Mouse (Mus musculus): ENCODE measurements at regions not wholly inside any gene's neighbourhood (a gene's known extent, or its start where the extent isn't known, plus 50 kb on each side); places are given as distances from the start of the nearest gene placed in this dataset.

DNA sequence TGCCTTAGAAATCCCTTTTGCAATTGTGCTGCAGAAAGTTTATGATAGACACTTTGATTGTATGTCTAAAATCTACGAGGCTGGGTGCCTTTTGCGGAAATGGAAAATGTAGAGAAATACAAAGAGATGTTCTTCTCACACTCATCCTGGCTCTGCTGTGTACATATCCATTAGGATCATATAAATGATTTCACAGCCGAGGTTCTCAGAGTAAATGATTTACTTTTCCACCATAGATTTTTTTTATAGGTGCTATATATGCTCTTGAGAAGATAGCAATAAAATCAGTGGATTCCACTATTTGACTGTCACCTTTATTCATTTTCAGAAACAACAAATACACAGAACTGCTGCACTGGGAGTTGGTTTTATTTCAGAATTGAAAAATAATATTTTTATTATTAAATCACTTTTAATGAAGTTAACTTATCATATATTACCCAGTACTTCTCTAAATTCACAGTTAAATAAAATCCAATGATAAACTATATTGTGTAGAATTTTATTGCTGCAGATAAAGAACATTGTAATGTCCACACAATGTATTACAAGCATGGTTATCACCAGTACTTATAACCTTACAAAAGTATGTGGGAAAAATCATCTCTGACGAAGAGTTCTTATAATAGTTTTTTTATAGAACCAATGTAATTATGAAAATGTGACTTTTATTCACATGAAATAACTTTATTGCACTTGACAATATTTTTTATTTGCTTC lies 1385.8 kb downstream of the Pcdh7 start:
- intact Hi-C loops (cut with DNase I), result no loop called here
- no peak for DNase-seq

DNA sequence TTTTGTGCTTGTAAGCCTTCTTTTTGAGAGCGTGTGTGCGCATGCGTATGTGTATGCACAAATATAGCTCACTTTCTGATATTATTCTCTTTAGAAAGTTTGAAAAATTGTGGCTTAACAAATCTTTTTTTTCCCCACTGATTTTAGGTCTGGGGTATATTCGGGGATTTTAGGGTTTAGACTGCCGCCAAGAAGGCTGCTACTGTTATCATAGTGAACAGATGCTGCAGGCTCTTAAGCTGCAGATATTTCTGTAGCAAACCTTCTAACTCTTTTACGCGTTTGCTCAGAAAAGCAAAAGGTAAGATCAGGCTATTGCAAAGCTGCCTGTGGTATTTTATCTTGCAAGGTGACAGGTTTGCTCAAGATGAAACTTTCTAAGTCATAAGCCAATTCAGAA lies 1420.5 kb downstream of the Pcdh7 start:
- intact Hi-C loops (cut with DNase I), result no loop called here
- no peak for DNase-seq

DNA sequence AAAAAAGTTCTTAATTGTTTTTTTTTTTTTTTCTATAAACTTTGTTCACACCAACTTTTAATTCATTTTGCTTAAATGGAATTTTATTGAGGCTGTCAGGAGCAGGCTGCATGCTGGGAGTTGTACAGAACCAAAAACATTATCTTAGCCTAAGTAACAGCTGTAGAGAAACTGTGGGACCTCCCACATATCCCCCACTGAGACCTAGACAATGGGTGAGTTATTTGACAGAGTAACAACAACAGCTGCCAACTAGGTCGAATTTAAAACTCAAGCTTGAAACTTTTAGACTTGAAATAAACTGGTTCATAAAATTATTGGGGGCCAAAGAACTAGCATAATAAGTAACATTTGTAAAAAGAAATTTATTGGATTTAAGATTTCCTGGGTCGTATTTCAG lies 1421.0 kb downstream of the Pcdh7 start:
- peak; percentile 1 for DNase-seq
- intact Hi-C loops (cut with DNase I), result no loop called here
